Mouse (Mus musculus): ENCODE measurements around the gene Olfr60. TPM values are rescaled to one million over a fixed set of nuclear protein-coding genes. Genes with fewer than 3 reads are reported as not detected.

Olfr60 gene
- polyA plus RNA-seq (2015; fragmentation: Nextera tagmentation; extraction: Ambion mirVana): not detected in 2 replicates

- no peak within 1 kb of the TSS for H3K9ac ChIP-seq
Observed at GRCm38 (mm10) chr7:140361571-140361970, at the start of gene Olfr60. Gene Olfr60, minus strand, starts transcription at chr7:140361671.

DNA sequence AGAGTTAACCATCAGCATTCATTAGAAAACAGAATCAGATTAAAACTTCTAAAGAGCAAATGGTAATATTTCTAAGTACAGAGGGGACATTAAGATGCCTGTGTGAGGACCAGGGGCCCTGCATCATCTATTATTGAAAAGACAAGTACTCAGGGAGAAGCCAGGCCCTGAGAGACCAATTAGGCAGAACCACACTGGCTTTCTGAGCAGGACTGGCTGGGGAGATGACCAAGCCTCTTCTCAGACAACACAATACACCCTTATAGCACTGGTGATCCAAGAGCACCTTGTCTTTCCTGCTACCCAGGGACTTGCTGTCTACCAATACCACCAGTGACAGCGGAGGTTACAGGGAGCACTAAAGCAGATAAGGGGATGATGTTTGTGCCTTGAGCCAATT, 41.3 kb upstream of the Olfr60 start, which contains the start of gene Olfr531:
Gene Olfr531, minus strand, starts transcription at position 101 of the 400 bp plus-strand sequence.
- no peak within 1 kb of the TSS for H3K4me3 ChIP-seq (replicated peaks)
- H3K4me2 ChIP-seq: no peak within 1 kb of the TSS
- H3K27me3 ChIP-seq: no peaks in the 10 kb centered on the region
- ATAC-seq (ENCODE audit: insufficient read depth): no peak
- WGBS (ENCODE audit: insufficient replicate concordance): 68% methylated on average over 1 of the region's 1 CpGs
- no peak within 1 kb of the TSS for H3K27ac ChIP-seq (replicated peaks)
- H3K9ac ChIP-seq: no peak within 1 kb of the TSS
- H3K4me1 ChIP-seq (replicated peaks): no peaks in the 10 kb centered on the region
- no peaks in the 10 kb centered on the region for H3K36me3 ChIP-seq (replicated peaks)
- H3K9me3 ChIP-seq (replicated peaks): no peaks in the 10 kb centered on the region

More at GRCm38 (mm10) chr7:140361571-140361970, at the start of gene Olfr60:
- no peaks in the 10 kb centered on the region for H3K36me3 ChIP-seq (replicated peaks)
- no peak within 1 kb of the TSS for H3K4me3 ChIP-seq (replicated peaks)
- no peaks in the 10 kb centered on the region for H3K9me3 ChIP-seq (replicated peaks)
- 33% methylated on average over 3 of the region's 3 CpGs for WGBS (ENCODE audit: insufficient replicate concordance)
- H3K4me1 ChIP-seq (replicated peaks): no peaks in the 10 kb centered on the region
- no peak within 1 kb of the TSS for H3K27ac ChIP-seq (replicated peaks)
- H3K4me2 ChIP-seq: no peak within 1 kb of the TSS
- H3K27me3 ChIP-seq: no peaks in the 10 kb centered on the region
- no peak for ATAC-seq (ENCODE audit: insufficient read depth)

DNA sequence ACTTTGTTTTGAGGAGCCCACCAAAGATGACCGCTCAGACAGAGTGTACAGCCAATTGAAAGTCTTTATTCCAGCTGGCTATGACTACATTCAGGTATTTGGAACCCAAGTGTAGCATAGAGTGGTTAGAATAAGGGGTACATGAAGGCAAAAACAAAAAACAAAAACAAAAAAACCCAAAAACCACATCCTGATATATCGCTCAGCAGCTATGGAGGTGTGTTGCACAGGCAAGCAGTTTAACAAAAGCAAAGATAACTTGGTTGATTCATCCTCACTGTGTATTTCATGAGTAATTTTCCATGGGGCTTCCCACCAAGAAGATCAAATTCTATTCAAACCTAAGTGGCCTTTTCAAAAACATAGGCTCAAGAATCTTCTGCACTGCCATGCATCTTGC, 15.4 kb upstream of the Olfr60 start:
- no peaks in the 10 kb centered on the region for H3K4me1 ChIP-seq (replicated peaks)
- H3K4me3 ChIP-seq (replicated peaks): no peak overlapping the region
- WGBS (ENCODE audit: insufficient replicate concordance): 78% methylated on average over 2 of the region's 2 CpGs
- no peak overlapping the region for H3K4me2 ChIP-seq
- H3K9me3 ChIP-seq (replicated peaks): no peaks in the 10 kb centered on the region
- H3K36me3 ChIP-seq (replicated peaks): no peaks in the 10 kb centered on the region
- no peak overlapping the region for H3K9ac ChIP-seq
- H3K27ac ChIP-seq (replicated peaks): no peak overlapping the region
- H3K27me3 ChIP-seq: no peaks in the 10 kb centered on the region
- no peak for ATAC-seq (ENCODE audit: insufficient read depth)

- Histone ChIP-seq H3K27ac (replicated peaks) (no peak within 1 kb of the TSS), H3K9ac (no peak within 1 kb of the TSS), H3K27me3 (no peaks in the 10 kb centered on the region), H3K4me3 (replicated peaks) (no peak within 1 kb of the TSS), H3K36me3 (replicated peaks) (no peaks in the 10 kb centered on the region), H3K4me2 (no peak within 1 kb of the TSS), H3K4me1 (replicated peaks) (no peaks in the 10 kb centered on the region), H3K9me3 (replicated peaks) (no peaks in the 10 kb centered on the region)
- no peak for ATAC-seq (ENCODE audit: insufficient read depth)
- 30% methylated on average over 1 of the region's 1 CpGs for WGBS (ENCODE audit: insufficient replicate concordance)
Observed at GRCm38 (mm10) chr7:140376231-140376630, 14.8 kb upstream of the Olfr60 start, which contains the start of gene Olfr530. Gene Olfr530, minus strand, starts transcription at chr7:140376331.

- Histone ChIP-seq H3K36me3 (replicated peaks) (no peaks in the 10 kb centered on the region), H3K9ac (no peak overlapping the region), H3K4me1 (replicated peaks) (no peaks in the 10 kb centered on the region), H3K4me3 (replicated peaks) (no peak overlapping the region), H3K4me2 (no peak overlapping the region), H3K27ac (replicated peaks) (no peak overlapping the region), H3K9me3 (replicated peaks) (no peaks in the 10 kb centered on the region), H3K27me3 (no peaks in the 10 kb centered on the region)
- ATAC-seq (ENCODE audit: insufficient read depth): no peak
- WGBS (ENCODE audit: insufficient replicate concordance): 35% methylated on average over 4 of the region's 4 CpGs
Observed at GRCm38 (mm10) chr7:140374300-140374699, 12.8 kb upstream of the Olfr60 start.

GRCm38 (mm10) chr7:140333717-140334116, 27.8 kb downstream of the Olfr60 start, which contains the start of gene Olfr527:
Gene Olfr527, plus strand, starts transcription at chr7:140334017.
- Histone ChIP-seq H3K4me1 (replicated peaks) (no peaks in the 10 kb centered on the region), H3K4me2 (no peak within 1 kb of the TSS), H3K36me3 (replicated peaks) (no peaks in the 10 kb centered on the region), H3K9ac (no peak within 1 kb of the TSS), H3K9me3 (replicated peaks) (no peaks in the 10 kb centered on the region), H3K4me3 (replicated peaks) (no peak within 1 kb of the TSS), H3K27ac (replicated peaks) (no peak within 1 kb of the TSS), H3K27me3 (no peaks in the 10 kb centered on the region)
- no peak for ATAC-seq (ENCODE audit: insufficient read depth)
- 75% methylated on average over 2 of the region's 2 CpGs for WGBS (ENCODE audit: insufficient replicate concordance)

DNA sequence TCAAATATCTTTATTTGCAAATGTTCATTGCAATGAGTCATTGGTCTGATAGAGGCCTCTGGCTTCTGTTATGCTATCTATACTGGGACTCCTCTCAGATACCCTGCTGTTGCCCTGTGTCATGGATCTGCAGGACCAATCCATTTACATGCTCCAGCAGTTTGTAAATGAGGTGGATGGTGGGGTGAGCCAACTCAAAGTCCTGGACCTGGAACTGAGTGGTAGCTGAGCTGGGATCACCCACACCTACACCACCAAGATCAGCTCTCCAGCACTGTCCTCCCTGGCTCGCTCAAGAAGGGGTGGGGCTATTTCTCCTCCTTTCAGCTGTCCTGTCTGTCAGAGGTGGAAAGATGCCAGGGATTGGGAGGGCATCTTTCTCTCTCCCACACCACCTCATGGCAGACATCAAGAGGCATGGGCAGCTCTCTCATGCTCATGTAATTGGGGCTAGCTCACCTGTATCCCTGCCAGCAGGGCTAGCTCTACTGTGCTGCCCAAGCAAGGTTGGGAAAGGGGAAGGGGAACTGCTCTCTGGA, 31.6 kb downstream of the Olfr60 start:
- no peaks in the 10 kb centered on the region for H3K4me1 ChIP-seq (replicated peaks)
- no peaks in the 10 kb centered on the region for H3K9me3 ChIP-seq (replicated peaks)
- no peak overlapping the region for H3K9ac ChIP-seq
- ATAC-seq (ENCODE audit: insufficient read depth): no peak
- H3K36me3 ChIP-seq (replicated peaks): no peaks in the 10 kb centered on the region
- H3K4me2 ChIP-seq: no peak overlapping the region
- no peak overlapping the region for H3K27ac ChIP-seq (replicated peaks)
- H3K27me3 ChIP-seq: no peaks in the 10 kb centered on the region
- H3K4me3 ChIP-seq (replicated peaks): no peak overlapping the region
- 14% methylated on average over 1 of the region's 1 CpGs for WGBS (ENCODE audit: insufficient replicate concordance)

DNA sequence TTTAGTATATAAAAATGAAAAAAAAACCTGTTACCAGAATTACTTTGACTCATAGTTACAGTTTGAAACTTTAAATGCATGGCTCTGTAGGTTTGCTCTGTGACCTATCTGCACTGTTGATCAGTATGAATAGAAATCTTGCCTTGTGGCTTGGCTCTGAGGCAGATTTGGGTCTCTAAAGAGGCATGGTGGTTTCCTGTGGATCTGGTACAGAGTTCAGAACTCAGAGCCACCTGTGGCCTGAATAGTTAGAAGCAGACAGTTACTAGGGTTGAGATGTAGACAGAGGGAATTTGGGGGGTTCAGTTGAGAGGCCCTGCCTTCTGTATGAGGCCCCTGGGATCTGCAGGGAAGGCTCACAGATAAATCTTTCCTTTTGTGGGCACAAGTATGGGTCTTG, 40.3 kb downstream of the Olfr60 start:
- no peaks in the 10 kb centered on the region for H3K4me1 ChIP-seq (replicated peaks)
- no peak overlapping the region for H3K4me2 ChIP-seq
- H3K9me3 ChIP-seq (replicated peaks): no peaks in the 10 kb centered on the region
- no peak overlapping the region for H3K9ac ChIP-seq
- H3K27ac ChIP-seq (replicated peaks): no peak overlapping the region
- no peaks in the 10 kb centered on the region for H3K36me3 ChIP-seq (replicated peaks)
- no peaks in the 10 kb centered on the region for H3K27me3 ChIP-seq
- H3K4me3 ChIP-seq (replicated peaks): no peak overlapping the region
- ATAC-seq (ENCODE audit: insufficient read depth): no peak

- H3K27ac ChIP-seq (replicated peaks): no peak within 1 kb of the TSS
- no peak within 1 kb of the TSS for H3K9ac ChIP-seq
- ATAC-seq (ENCODE audit: insufficient read depth): no peak
- no peak within 1 kb of the TSS for H3K4me3 ChIP-seq (replicated peaks)
- no peaks in the 10 kb centered on the region for H3K9me3 ChIP-seq (replicated peaks)
- H3K4me2 ChIP-seq: no peak within 1 kb of the TSS
- H3K4me1 ChIP-seq (replicated peaks): no peaks in the 10 kb centered on the region
- no peaks in the 10 kb centered on the region for H3K36me3 ChIP-seq (replicated peaks)
- 34% methylated on average over 1 of the region's 1 CpGs for WGBS (ENCODE audit: insufficient replicate concordance)
- H3K27me3 ChIP-seq: no peaks in the 10 kb centered on the region
Observed at GRCm38 (mm10) chr7:140320558-140320957, 40.9 kb downstream of the Olfr60 start, which contains the start of gene Olfr525. Gene Olfr525, plus strand, starts transcription at chr7:140320858.

- ATAC-seq (ENCODE audit: insufficient read depth): no peak
Observed at GRCm38 (mm10) chr7:140319861-140320385, 41.5 kb downstream of the Olfr60 start.

DNA sequence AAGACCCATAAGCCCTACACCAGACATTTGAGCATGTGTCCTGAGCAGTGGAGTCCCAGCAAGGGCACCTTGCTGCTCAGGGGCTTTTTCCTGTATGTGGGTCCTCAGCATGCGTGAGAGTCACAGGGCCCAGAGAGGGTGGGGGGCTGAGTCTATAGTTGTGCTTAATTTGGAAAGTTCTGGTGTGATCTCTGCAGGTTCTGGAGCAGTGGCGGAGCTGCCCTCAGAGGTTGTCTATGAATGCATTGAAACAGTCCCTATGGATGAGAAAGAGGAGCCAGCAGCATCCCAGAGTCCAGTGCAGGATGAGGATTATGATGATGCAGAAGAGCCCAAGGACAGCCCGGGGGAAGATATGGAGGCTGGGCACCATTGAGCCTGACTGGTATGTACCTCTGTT, 62.1 kb downstream of the Olfr60 start:
- no peaks in the 10 kb centered on the region for H3K36me3 ChIP-seq (replicated peaks)
- H3K4me3 ChIP-seq (replicated peaks): no peak overlapping the region
- no peak overlapping the region for H3K4me2 ChIP-seq
- no peaks in the 10 kb centered on the region for H3K9me3 ChIP-seq (replicated peaks)
- no peak for ATAC-seq (ENCODE audit: insufficient read depth)
- 67% methylated on average over 3 of the region's 3 CpGs for WGBS (ENCODE audit: insufficient replicate concordance)
- H3K9ac ChIP-seq: no peak overlapping the region
- H3K27me3 ChIP-seq: no peaks in the 10 kb centered on the region
- H3K27ac ChIP-seq (replicated peaks): no peak overlapping the region
- H3K4me1 ChIP-seq (replicated peaks): no peaks in the 10 kb centered on the region

More at GRCm38 (mm10) chr7:140319861-140320385, 41.5 kb downstream of the Olfr60 start:
- no peaks in the 10 kb centered on the region for H3K9me3 ChIP-seq (replicated peaks)
- H3K4me2 ChIP-seq: no peak overlapping the region
- WGBS (ENCODE audit: insufficient replicate concordance): 66% methylated on average over 3 of the region's 3 CpGs
- no peaks in the 10 kb centered on the region for H3K27me3 ChIP-seq
- H3K36me3 ChIP-seq (replicated peaks): no peaks in the 10 kb centered on the region
- no peak overlapping the region for H3K9ac ChIP-seq
- no peak overlapping the region for H3K27ac ChIP-seq (replicated peaks)
- H3K4me1 ChIP-seq (replicated peaks): no peaks in the 10 kb centered on the region
- H3K4me3 ChIP-seq (replicated peaks): no peak overlapping the region

- no peaks in the 10 kb centered on the region for H3K4me1 ChIP-seq (replicated peaks)
Observed at GRCm38 (mm10) chr7:140296876-140297275, 64.6 kb downstream of the Olfr60 start.

More at GRCm38 (mm10) chr7:140296876-140297275, 64.6 kb downstream of the Olfr60 start:
- ATAC-seq (ENCODE audit: insufficient read depth): no peak
- Histone ChIP-seq H3K27me3 (no peaks in the 10 kb centered on the region), H3K9me3 (replicated peaks) (no peaks in the 10 kb centered on the region), H3K4me2 (no peak overlapping the region), H3K27ac (replicated peaks) (no peak overlapping the region), H3K9ac (no peak overlapping the region), H3K36me3 (replicated peaks) (no peaks in the 10 kb centered on the region), H3K4me3 (replicated peaks) (no peak overlapping the region)
- 53% methylated on average over 6 of the region's 6 CpGs for WGBS (ENCODE audit: insufficient replicate concordance)
